8 mouse cellular contexts compared by ENCODE assay signal in the genomic region with DNA sequence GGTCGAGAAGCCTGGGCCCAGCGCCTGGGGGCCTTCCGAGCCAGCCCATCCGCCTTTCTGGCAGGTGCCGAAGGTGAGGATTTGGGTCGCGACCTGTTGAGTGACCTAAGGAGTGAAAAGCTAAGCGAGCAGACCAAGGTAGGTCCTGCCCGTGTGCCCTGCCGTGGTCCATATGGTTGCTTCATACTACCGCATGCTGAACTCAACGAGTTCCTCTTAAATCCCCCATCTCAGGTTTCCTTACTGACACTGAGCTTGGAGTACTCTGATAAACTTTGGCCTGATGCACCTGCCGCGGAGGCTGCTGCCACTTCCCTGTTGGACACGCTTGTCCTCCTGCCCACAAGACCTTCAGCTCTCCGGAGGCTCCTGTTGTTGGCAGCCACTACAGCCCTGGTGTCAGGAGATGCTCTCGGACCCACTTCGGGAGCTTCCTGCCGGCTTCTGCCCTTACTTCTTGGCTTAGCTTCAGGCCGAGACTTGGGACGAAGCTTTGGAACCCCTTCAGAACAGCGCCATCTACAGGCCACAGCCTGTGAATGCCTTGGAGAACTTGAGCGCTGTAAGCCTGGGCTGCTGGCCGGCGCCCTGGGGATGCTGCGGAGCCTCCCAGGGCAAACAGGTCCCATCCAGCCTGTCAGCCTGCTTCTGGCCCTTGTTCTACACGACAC. TPM values are rescaled to one million over a fixed set of nuclear protein-coding genes. Genes with fewer than 3 reads are reported as not detected.
A peak's percentile ranks its signal among the peaks of the same experiment; 100 is the strongest.
DNase-seq lines count a peak whose midpoint lies in the region; ATAC-seq lines count a peak whose summit lies in the region.

No protein-coding gene starts in this region.

- peaks cover 14% of the 10 kb centered on the region for H3K4me1 ChIP-seq in hindbrain, embryonic 16.5 days (ENCODE audit: control insufficient read depth, insufficient read depth, low read depth, low read length)

- H3K9ac ChIP-seq in hindbrain, embryonic 16.5 days (ENCODE audit: low read depth, low read length) = peak overlapping the region; percentile 75

- WGBS in hindbrain, embryonic 16.5 days = 9% methylated on average over 27 of the region's 27 CpGs

- H3K9me3 ChIP-seq in hindbrain, embryonic 16.5 days (ENCODE audit: control insufficient read depth, low read length) = no peaks in the 10 kb centered on the region

- peaks cover 11% of the 10 kb centered on the region for H3K27me3 ChIP-seq in hindbrain, embryonic 16.5 days (replicated peaks; ENCODE audit: control insufficient read depth, insufficient read depth, low read length)

- H3K36me3 ChIP-seq in hindbrain, embryonic 16.5 days (ENCODE audit: control insufficient read depth, insufficient read depth, low read length) = peaks cover 3% of the 10 kb centered on the region; the same call in 1 of the 2 replicates

- peak overlapping the region; percentile 95 for H3K4me2 ChIP-seq in hindbrain, embryonic 16.5 days (ENCODE audit: low read length)

- H3K4me3 ChIP-seq in hindbrain, embryonic 16.5 days (ENCODE audit: low read length) = peak overlapping the region; percentile 55

- peak; percentile 28 for ATAC-seq in hindbrain, embryonic 16.5 days

- DNase-seq in WW6 (ENCODE audit: low read depth, low spot score) = peak; percentile 80
- DNase-seq in cerebellum, postnatal 36 days = peak; percentile 83 to 89
- DNase-seq in gastrocnemius, adult 18-20 months (ENCODE audit: low spot score) = peak; percentile 88
- peak; percentile 79 to 85 for DNase-seq in left cerebral cortex, adult 18-20 months (ENCODE audit: low spot score in 2 of 2)
- peak; percentile 86 to 90 for DNase-seq in lung, postnatal 4 days
- peak; percentile 93 for DNase-seq in retina, postnatal 1 day
- DNase-seq in thymus, postnatal 4 days = peak; percentile 89

- peak overlapping the region; percentile 82; the same call in 1 of the 2 replicates for H3K27ac ChIP-seq in hindbrain, embryonic 16.5 days (ENCODE audit: low read depth, low read length)

RNA-seq across cellular contexts. Expression of gene Ap5b1, which starts 0.8 kb away (rescaled TPM):
- 1 to 10 TPM; 1.7 to 2.5 TPM for total RNA-seq in gastrocnemius, adult 18-20 months (2021)
- polyA plus RNA-seq in hindbrain, embryonic 16.5 days (2015; fragmentation: Nextera tagmentation; extraction: Ambion mirVana) = 3.4 and 3.5 TPM in 2 replicates
- total RNA-seq in left cerebral cortex, adult 18-20 months (2021) = 1 to 10 TPM; 5.7 to 6.1 TPM

RNA-seq across cellular contexts. Expression of gene Ovol1, which starts 8.2 kb away (rescaled TPM):
- not detected for total RNA-seq in gastrocnemius, adult 18-20 months (2021)
- 0.11 and 0.20 TPM in 2 replicates for polyA plus RNA-seq in hindbrain, embryonic 16.5 days (2015; fragmentation: Nextera tagmentation; extraction: Ambion mirVana)
- total RNA-seq in left cerebral cortex, adult 18-20 months (2021) = not detected

RNA-seq across cellular contexts. Expression of gene Rnaseh2c, which starts 33.1 kb away (rescaled TPM):
- 10 to 100 TPM; 40.7 to 50.1 TPM for total RNA-seq in gastrocnemius, adult 18-20 months (2021)
- 62.0 and 75.4 TPM in 2 replicates for polyA plus RNA-seq in hindbrain, embryonic 16.5 days (2015; fragmentation: Nextera tagmentation; extraction: Ambion mirVana)
- total RNA-seq in left cerebral cortex, adult 18-20 months (2021) = 10 to 100 TPM; 83.1 to 83.4 TPM

RNA-seq across cellular contexts. Expression of gene Kat5, which starts 41.4 kb away (rescaled TPM):
- 10 to 100 TPM; 24.0 to 26.0 TPM for total RNA-seq in gastrocnemius, adult 18-20 months (2021)
- 63.3 and 70.6 TPM in 2 replicates for polyA plus RNA-seq in hindbrain, embryonic 16.5 days (2015; fragmentation: Nextera tagmentation; extraction: Ambion mirVana)
- 10 to 100 TPM; 92.6 to 96.3 TPM for total RNA-seq in left cerebral cortex, adult 18-20 months (2021)

RNA-seq across cellular contexts. Expression of gene Snx32, which starts 58.3 kb away (rescaled TPM):
- 1 to 10 TPM; 5.5 to 5.8 TPM for total RNA-seq in gastrocnemius, adult 18-20 months (2021)
- 92.7 and 101 TPM in 2 replicates for polyA plus RNA-seq in hindbrain, embryonic 16.5 days (2015; fragmentation: Nextera tagmentation; extraction: Ambion mirVana)
- 10 to 100 TPM; 88.3 TPM for total RNA-seq in left cerebral cortex, adult 18-20 months (2021)

Comparison
In these comparisons a context has a peak if more than half of its experiments do, and no peak if none do; other contexts are left out.
1. Peak in every context shown above with its lines: DNase-seq, ATAC-seq, H3K4me3 ChIP-seq and H3K27ac ChIP-seq.